Mouse (Mus musculus): Measurements from ENCODE around the gene Rps28.
A peak's percentile ranks its signal among the peaks of the same experiment; 100 is the strongest.

Rps28 gene

GRCm38 (mm10) chr17:33811142-33811516 lies 13.2 kb downstream of the Rps28 start:
- no peak for DNase-seq

DNA sequence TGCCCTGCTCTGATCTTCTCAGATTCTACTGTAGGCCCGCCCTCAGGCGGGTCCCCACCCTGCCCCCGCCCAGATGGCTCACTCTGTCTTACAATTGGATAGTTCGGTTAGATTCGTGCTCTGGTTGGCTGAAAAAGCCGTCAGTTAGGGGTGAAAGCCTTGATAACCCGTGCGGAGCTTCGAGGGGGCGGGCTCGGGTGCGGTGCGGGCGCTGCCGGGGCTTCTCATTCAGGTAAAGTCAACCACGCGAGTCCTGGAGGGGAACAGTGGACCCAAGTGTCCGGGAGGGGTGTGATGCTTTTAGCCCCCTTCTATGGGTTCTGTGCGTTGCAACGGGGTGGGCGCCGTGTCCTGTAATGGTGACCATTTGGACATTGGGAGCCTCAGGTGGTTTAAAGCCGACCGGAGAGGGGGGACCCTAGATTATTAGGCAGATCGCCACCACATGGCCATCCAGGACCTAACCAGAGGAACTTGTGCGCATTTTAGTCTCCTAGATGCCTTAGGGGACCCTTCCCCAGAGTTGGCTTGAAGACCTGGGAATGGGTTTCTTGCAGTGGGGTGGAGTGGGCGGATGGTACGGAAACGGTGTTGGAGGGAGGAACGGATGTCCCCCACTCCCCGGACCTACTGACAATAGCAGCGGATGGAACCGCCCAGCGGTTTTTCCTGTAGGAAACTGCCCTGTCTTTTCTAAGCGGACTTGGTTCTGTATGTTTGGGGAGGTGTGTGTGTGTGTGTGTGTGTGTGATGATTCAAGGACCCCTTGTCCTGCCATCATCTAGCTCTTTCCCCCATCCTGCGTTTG lies 13.8 kb downstream of the Rps28 start, which contains the start of gene Kank3:
Gene Kank3, plus strand, starts transcription at position 186 of the 808 bp plus-strand sequence.
- peak; percentile 96 to 97 for DNase-seq

DNA sequence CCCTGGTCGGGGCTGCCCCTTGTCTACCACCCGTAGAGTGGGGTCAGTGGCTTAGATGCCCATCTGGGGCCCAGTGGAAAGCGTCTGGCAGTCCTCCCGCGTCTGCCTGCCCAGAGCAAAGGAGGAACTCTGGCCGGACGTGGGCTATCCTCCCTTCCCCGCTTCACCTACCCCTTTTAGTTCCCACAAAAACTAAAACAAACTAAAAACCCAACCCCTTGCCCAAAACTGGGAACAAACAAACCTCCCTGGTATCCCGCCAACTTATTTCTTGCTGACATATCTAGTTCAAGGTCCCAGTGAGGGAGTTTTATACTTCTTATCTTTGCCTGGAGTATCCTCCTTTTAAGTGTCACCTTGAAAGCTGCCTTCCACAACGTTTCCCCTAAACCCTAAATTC lies 16.2 kb downstream of the Rps28 start:
- DNase-seq, result no peak

DNA sequence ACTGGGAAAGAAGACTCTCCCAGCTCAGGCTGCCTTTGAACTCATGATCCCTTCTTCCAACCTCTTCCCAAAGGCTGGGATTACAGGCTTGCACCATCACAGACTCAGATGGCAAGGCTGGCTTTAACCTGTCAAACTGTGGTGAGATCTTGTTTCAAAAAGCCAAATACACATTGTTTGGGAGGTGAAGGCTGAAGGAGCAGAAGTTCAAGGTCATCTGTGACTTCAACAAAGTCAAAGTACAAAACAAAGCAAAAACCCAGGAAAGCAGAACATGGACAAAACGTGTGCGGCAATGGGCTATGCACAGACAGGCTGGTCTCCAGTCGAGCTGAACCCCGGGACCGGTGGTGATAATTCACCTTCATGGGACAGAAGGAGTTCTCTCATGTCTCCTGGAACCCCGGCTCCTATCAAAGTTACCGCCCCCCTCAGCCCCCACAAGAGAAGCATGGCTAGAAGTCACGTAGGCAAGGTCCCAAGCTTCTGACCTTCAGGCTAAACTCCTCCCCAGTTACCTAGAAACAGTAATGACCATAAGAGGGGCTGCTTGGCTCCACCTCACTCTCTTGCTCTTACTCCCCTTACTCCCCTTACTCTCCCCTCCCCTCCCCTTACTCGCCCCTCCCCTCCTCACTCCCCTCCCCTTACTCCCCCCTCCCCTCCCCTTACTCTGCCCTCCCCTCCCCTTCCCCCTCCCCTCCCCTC lies 17.0 kb downstream of the Rps28 start:
- DNase-seq, result no peak

DNA sequence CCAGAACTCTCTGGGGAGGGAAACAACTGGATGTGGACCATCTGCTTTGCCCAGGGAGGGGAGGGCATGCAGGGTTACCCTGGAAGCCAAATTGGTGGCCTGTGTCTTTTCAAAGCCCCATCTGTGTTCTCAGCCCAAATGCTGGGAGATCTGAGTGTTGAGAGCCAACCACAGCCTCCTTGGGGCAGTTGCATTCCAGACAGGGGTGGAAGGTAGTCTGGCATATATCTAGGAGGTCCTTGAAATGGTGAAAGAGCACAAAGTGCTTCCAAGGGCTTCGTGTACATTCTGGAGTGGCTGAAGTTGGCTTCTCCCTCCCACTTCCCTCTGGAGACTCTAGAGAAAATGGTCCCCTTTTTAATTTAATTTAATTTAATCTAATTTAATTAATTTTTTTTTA lies 19.6 kb downstream of the Rps28 start:
- DNase-seq, result no peak

GRCm38 (mm10) chr17:33804205-33804604 lies 20.2 kb downstream of the Rps28 start:
- no peak for DNase-seq

DNA sequence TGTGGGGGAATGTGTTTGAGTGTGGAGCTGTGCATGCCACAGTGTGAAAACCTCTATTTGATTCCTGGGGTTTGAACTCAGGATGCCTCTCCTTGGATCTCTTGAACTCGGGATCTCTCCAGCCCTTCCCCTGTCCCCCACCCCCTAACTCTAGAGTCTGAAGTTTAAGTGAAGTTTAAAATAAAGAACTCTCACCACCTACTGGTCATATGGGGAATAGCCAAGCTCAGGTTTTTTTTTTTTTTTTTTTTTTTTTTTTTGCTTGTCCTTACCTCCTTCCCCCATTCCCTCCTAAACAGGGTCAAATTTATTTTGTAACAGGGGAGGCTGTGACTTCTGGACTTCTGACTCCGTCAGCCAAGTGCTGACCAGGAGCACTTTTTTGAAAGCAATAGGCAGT lies 22.1 kb downstream of the Rps28 start:
- DNase-seq, result no peak

DNA sequence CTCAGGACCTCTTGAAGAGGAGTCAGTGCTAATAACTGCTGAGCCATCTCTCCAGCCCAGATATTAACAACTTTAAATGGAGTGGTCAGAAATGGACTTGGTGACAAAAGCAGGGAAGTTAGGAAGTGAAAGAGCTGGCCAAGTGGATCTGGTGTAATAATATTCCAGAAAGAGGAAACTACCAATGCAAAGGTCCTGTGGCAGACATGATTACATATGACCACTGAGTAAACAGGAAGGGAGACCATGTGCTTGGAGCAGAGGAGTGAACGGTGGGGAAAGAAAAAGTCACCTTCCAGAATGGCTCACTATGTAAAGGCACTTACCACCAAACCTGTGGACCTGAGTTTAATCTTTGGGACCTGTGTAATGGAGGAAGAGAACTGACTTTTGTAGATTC lies 25.1 kb downstream of the Rps28 start:
- no peak for DNase-seq

GRCm38 (mm10) chr17:33798306-33798705 lies 26.1 kb downstream of the Rps28 start:
- DNase-seq, result no peak

GRCm38 (mm10) chr17:33788732-33789131 lies 35.6 kb downstream of the Rps28 start:
- no peak for DNase-seq

DNA sequence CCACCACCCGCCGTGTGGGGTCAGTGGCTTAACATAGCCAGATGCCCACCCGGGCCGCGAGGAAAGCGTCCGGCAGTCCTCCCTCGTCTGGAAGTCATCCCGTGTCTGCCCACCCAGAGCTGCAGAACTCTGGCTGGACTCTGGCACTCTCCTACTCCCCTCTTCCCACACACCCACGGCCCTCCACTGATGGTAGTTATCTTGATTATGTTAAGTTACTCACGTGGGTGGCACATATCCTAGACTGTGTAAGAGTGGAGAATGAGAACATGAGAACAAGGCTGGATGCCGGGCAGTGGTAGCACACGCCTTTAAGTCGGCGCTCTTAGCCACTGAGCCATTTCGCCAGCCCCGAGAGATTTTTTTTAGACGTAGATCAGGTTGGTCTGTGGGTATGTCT lies 38.0 kb downstream of the Rps28 start:
- DNase-seq, result no peak

- DNase-seq, result no peak
These were observed 39.4 kb downstream of the Rps28 start for GRCm38 (mm10) chr17:33784939-33785338.

DNA sequence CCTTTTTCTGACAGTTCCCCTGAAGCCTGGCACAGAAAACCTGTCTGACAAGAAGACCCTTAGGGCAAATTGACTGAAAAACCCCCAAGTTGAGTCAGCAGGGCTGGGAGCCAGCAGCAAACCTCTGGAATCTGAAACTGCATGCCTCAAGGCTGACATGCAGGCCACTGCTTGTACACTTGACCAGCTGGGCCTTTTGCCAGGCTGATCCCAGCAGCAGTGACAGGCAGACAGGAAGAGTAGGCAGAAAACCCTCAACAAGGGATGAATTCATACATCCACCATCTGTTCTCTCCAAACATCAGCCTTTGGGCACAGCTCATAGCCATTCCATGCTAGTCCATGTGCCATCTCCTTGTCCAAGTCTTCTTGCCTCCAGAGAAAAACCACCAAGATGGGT lies 41.0 kb downstream of the Rps28 start:
- peak; percentile 40 to 56 for DNase-seq

DNA sequence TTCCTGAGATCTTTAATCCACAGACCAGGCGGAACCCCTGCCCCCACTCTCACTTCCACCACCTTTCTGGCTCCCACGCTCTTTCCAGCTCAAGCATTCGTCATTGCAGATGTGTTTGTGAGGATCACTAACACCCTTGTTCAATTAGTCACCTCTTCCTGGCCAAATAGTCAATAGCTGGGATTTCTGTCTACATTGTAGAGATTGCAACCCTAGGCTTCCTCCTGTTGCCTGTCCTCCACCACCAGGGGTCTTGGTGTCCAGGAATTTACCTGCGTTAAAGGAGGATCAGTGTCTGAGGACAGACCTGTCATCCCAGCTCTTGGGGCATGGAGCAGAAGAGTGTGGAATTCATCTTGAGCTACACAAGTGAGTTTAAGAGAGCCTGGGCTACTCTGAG lies 42.3 kb downstream of the Rps28 start:
- DNase-seq, result no peak

DNA sequence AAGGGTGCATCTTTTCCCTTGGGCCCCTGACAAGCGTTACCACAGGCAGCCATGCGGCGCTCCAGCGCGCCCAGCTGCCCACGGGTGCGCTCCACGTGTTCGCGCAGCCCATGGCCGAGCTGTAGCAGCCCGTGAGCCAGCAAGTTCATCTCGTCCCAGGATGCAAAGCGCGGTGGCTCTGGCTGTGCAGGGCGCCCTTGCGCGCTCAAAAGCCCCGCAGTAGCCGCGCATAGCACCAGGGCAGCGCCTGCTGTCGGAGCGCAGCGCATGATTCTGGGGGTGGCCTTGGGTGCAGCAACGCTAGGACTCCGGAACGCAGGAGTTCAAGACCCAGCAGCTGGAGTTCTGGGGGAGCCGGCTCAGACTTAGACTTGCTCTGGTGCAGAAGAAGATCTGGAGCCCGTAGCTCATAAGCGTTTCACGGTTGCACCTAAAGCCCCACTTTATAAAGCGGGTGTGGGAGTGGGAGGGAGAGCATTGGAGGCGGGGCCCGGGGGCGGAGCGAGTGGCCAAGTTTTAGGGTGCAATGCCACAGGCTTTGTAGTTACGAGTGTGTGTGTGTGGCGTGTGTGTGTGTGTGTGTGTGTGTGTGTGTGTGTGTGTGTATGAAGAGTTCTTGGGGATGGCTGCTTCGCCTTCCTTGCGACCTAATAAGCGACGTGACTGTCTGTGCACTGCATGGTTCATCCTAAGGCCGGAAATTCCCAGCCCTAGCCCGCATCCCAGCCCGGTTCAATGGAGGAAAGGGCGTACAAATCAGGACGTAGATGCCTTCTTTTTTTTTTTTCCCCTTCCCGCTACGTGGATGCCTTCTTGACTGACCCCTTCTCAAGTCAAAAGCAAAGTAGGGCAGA lies 43.0 kb downstream of the Rps28 start, which contains the start of gene Angptl4:
Gene Angptl4, minus strand, starts transcription at position 707 of the 854 bp plus-strand sequence.
- DNase-seq, result peak; percentile 29 to 51

GRCm38 (mm10) chr17:33780431-33780830 lies 43.9 kb downstream of the Rps28 start:
- DNase-seq, result peak; percentile 16 to 44

- DNase-seq, result no peak
These were observed 44.4 kb downstream of the Rps28 start for GRCm38 (mm10) chr17:33779967-33780295.

- peak; percentile 84 to 89 for DNase-seq
These were observed 44.9 kb downstream of the Rps28 start for GRCm38 (mm10) chr17:33779271-33779966.

DNA sequence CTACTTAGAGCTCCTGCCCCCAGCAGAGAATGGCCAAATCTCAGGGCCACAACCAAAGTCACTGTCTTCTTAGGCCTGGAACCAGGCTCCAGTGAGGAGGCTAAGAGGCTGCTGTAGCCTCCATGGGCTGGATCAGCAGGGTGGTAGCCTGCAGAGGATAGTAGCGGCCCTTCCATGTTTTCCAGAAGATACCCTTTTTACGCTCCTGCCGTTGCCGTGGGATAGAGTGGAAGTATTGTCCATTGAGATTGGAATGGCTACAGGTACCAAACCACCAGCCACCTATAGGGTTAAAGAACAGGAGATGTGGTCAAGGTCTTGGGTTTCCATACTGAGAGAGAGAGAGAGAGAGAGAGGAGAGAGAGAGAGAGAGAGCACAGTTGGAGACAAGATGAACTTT lies 49.1 kb downstream of the Rps28 start:
- DNase-seq, result no peak

DNA sequence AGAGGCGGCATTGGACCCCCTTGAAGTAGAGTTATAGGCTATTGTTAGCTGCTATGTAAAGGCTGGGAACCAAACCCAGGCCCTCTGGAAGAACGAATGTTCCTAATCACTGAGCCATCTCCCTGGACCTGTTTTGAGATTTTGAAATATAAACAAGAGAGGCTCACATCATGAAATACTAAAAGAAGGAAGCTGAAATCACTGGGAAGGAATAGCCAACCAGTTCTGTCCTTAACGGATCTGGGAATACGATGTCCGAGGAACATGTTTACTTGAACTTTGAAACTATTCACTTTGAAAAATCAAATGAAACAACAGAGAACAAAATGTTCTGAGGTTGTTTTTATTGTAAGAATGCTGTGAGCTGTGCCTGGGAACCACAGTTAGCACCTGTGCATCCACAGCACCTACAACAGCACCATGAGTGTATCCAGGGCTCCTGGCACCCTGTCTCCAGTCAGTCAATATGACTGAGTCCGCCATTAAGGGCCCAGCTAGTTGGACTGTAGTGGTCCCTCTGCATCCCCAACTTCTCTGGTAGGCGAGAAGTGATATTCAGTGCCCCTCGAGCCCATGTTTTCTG lies 49.7 kb downstream of the Rps28 start:
- no peak for DNase-seq

DNA sequence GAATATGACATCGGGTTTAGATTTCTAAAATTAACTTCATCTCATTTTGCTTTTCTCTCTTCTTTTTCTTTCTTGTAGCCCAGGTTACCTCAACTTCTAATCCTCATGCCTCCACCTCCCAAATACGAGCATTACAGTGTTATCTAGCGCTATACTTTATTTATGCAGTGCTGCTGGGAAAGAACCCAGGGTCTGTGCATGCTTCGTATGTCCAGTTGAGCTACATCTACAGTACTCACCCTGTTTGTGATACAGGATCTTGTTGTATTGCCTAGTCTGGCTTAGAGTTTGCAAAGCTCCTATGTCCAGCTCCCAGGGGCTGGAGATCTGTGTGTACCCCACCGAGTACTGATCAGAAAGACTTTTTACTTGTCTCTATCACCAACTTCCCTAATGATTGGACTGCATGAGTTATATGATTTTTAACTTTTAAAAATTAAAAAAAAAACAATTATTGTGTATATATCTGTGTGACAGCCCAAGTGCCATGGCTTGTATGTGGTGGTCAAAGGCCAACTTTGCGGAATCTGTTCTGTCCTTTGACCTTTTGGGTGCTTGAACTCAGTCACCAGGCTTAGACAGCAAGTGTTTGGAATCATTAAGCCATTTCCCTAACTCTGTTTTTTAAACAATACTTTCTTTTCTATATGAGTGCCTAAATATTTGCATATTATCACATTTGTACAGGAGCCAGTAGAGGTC lies 50.3 kb downstream of the Rps28 start:
- no peak for DNase-seq

- no peak for DNase-seq
These were observed 50.9 kb downstream of the Rps28 start for GRCm38 (mm10) chr17:33773426-33773825.

Data from cerebellum, postnatal 10 days (tissue).